Mouse (Mus musculus): Measurements from ENCODE around the gene Cdipt. TPM values are rescaled to one million over a fixed set of nuclear protein-coding genes. Genes with fewer than 3 reads are reported as not detected.

The Cdipt gene
- total RNA-seq, 2 experiments from 2014 or later, result 182 to 199 TPM

DNA sequence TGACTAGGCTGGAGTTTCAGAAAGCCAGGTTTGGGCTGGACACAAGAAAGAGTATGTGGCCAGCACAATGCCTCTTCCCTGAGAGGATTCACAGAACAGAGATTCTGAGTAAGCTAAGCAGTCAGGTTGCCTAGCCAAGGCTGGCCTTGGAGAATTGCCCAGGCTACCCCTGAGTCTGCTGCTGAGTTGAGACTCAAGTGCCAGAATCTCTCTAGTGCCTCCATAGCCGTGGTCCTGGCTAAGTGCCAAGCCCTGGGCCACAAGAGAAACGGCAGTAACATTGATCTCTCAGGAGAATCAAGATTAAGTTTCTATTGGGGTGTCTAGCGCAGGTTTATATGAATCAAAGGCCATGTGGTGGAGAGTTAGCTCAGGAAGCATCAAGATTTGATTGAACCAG, 10.1 kb upstream of the Cdipt start:
- DNase-seq (ENCODE audit: low spot score in 2 of 2), result no peak
- intact Hi-C loops (cut with DNase I), result no loop called here

DNA sequence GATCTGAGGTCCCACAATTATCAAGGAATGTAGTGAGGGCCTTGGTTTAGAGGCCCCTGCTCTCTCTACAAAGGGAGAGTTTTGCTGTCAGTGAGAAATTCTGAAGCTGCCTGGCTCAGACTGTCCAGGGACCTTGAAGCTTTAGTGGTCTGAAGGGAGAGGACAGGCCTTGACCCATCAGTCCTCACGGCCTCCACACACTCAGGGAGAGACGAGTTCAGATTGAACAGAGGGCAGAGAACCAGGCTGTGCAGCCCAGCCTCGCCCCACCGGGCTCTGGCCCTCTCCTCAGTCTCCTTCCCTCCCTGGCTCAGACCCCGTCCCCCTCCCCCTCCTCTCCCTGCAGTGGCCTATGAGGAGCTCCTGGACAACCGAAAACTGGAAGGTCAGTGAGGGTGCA, 8.4 kb upstream of the Cdipt start:
- DNase-seq (ENCODE audit: low spot score in 2 of 2), result no peak
- intact Hi-C loops (cut with DNase I), result no loop called here

DNA sequence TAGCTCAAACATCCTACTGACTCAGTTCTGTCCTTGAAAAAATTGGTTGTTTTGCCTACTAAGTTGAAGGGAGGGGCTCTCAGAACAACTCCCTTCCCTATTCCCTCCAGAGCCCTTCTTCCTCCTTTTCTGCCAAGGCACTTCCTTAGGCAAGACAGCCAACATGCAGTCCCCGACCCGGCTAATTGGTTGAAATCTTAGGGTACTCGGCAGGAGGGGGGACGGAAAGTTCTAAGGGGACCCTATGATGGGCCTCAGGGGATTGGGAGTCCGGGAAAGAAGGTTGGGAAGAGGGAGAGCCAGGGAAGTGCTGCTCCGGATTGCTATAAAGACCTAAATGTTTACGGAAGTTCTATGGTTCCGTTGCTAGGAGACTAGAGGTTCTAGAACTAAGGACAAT, 221 bp upstream of the Cdipt start:
- intact Hi-C loops (cut with DNase I), result loop anchor here (2.0 to 5.0 kb wide), 2 partner anchors 25 to 127 kb away; partner anchors contain the start of gene Sez6l2
- DNase-seq (ENCODE audit: low spot score in 2 of 2), result no peak

DNA sequence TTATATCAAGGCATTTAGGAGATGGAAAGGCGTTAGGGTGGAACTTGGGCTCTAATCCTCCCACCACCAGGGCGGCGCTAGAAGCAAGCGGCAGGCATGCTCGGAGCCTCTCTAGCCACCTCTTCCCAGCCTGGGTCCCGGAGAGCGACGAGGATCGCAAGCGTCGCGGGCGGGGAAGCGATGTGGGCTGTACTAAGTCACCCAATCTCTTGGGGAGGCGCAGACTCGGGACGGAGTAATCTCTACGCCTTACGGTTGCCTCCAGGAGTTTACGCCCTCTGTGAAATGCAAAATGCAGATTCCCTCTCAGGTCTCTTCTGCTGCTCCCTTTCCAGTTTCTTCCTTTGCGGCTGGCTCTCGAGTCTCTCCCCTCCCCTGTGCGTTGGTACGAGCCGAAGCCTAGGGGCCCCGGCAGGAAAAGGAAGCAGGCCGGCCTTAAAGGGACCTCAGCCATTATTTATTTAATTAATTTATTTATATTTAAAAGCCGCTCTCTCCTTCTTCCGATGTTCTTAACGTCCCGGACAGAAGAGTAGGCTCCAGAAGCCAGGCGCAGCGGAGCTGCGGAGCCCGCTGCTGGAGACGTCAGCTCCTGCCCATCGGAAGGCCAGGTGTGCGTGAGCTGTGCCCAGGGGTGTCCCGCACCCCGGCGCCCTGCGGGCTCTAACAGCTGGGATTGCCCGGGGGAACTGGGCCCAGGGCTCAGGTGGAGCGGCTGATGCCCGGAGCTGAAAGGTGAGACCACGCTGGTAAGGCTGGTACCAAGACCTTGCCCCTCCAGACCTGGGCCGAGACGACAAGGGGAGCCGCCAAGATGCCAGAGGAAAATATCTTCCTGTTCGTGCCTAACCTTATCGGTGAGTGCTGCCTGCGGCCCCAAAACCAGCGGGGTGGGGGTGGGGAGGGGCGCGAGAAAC, 494 bp downstream of the Cdipt start, which contains the start of gene Cdiptos:
TSS of gene Cdiptos (minus strand) at position 149 of the 917 bp plus-strand sequence.
- DNase-seq (ENCODE audit: low spot score in 2 of 2), result peak; percentile 94 to 95
- intact Hi-C loops (cut with DNase I), result loop anchor here (2.0 to 5.0 kb wide), 3 partner anchors 25 to 126 kb away; partner anchors contain the start of genes Pagr1a, Pagr1b and Sez6l2

DNA sequence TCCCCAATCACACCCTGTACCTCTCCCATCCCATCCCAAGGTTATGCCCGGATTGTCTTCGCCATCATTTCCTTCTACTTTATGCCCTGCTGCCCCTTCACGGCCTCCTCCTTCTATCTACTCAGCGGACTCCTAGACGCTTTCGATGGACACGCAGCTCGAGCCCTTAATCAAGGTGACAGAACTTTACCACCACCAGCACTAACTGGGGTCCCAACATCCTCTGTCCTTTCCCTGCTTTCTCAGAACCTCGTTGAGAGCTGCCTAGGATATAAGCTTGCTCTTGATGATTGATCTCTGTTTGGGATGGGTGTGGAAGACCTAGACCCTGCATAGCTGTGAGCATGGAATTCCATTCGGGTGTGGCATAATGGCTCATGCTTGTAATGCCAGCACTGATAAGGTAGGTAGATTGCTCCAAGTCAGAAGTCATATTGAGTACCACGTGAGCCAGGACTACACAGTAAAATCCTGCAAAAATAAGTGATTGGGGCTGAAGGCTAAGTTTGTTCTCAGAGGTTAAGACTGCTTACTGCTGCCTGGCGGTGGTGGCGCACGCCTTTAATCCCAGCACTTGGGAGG, 1.3 kb downstream of the Cdipt start:
- intact Hi-C loops (cut with DNase I), result loop anchor here (2.0 to 5.0 kb wide), 2 partner anchors 40 to 125 kb away; partner anchors contain the start of genes Pagr1a and Pagr1b
- no peak for DNase-seq (ENCODE audit: low spot score in 2 of 2)

DNA sequence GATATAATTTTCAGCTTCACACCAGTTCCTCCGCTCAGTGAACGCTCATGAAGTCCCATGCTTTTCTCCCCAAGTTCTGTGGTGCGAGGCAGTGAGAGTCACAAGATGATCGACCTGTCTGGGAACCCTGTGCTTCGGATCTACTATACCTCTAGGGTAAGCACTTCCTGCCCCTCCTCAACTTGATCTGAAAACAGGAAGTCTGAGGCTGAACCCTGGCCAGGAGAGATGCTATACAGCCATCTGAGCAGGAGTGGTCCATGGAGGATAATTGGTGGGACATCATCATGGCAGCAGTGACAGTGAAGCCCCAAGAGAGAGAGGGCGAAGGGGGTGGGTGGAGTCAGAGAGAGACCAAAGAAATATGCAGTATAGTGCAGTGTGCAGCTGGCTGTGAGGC, 3.1 kb downstream of the Cdipt start:
- intact Hi-C loops (cut with DNase I), result loop anchor here (5.0 kb wide), 1 partner anchor 123 kb away; no protein-coding TSS in a partner anchor
- no peak for DNase-seq (ENCODE audit: low spot score in 2 of 2)

DNA sequence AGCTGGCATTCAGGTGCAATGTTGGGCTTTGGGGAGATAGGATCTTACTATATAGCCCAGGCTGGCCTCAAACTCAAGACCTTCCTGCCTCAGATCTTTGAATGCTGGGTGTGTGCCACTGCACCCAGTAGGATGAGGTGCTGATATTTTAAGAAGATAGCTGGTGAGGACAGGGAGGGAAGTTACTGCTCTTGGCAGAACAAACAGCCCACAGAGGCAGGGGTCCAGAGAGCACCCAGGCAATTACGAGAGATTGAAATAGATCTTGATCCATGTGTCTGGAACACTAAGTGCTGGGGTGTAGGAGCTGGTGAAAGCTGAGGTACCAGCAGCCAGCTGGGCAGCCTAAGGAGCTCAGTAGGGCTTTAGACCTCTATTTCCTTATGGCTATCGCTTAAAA, 5.9 kb downstream of the Cdipt start:
- intact Hi-C loops (cut with DNase I), result no loop called here
- no peak for DNase-seq (ENCODE audit: low spot score in 2 of 2)

DNA sequence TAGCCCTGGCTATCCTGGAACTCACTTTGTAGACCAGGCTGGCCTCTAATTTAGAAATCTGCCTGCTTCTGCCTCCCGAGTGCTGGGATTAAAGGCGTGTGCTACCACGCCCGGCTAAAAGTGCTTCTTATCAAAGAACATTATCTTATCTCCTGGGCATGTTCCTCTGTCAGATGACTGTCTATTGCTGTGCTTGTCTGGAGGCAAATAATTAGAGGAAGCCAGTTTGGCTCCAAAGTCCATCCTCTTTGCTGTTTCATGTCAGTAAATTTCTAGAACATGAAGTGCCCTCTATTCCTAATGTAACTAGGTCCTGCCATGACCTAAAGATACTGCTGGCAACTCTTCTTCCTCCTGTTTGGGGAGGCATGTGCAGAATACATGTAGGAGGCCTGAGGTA, 6.3 kb downstream of the Cdipt start:
- no peak for DNase-seq (ENCODE audit: low spot score in 2 of 2)
- intact Hi-C loops (cut with DNase I), result no loop called here

DNA sequence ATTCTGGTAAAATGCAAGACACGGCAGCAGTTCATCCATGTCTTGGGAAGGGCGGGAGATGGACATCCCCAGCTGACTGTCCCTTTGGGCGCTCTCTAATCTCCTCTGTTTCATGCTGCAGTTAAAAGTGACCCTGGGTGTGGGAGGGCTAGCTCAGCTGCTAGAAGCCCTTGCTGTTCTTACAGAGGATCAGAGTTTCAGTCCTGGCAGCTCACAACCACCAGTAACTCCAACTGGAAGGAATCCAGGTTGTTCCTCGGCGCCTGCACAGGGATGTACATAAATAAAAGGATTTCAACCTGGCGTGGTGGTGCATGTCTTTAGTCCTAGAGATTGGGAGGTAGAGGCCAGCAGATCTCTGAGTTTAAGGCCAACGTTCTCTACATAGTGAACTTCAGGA, 7.4 kb downstream of the Cdipt start:
- intact Hi-C loops (cut with DNase I), result no loop called here
- DNase-seq (ENCODE audit: low spot score in 2 of 2), result no peak

DNA sequence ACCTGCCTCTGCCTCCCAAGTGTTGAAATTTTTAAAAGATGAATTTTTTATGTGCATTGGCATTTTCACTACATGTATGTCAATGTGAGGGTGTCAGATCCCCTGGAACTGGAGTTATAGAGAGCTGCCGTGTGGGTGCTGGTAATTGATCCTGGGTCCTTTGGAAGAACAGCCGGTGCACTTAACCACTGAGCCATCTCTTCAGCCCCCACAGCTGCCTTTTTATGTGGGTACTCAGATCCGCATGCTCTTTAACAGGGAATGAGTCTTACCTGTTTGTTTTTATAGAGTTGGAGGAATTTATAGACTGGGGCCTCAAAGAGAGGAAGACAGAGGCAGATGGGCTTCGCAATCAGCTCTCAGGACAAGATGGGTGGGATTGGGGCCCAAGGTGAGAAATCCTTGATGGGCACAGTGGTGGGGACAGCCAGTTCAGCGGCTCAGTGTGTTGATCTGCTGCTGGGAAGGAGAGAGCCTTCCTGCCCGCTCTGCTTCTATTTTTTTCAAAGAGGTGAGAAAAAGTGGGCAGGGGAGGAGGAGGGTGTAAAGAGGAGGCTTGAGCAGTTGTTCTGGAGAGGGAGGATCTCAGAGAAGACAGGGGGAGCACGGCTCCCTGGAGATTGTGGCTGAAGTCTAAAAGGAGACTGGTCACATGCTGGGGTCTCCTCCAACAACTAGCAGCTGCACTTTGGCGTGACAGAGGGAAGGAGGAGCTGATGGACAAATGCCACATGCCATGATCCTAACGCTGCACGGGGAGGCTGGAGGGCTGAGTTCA, 9.1 kb downstream of the Cdipt start:
- peak; percentile 53 to 72 for DNase-seq (ENCODE audit: low spot score in 2 of 2)
- intact Hi-C loops (cut with DNase I), result loop anchor here (2.0 kb wide), 1 partner anchor 24 kb away; no protein-coding TSS in a partner anchor

DNA sequence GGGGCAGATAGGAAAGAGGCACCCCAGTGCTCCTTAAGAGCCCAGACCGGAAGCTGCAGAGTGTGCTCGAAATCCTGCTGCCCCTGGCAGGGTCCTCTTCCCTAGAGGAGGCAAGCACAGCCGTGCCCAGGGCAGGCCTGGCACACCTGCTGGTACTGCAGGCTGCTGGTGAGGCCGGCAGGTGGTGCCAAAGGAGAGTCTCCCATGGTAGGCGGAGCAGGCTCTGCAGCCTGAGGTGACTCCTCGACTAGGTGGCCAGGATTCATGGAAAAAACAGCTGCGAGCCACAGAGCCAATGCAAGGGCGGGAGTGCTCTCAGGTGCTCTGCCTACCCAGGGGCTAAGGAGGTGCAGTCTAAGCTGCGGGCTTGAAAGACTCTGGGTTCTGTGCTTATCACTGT, 10.6 kb downstream of the Cdipt start:
- DNase-seq (ENCODE audit: low spot score in 2 of 2), result peak; percentile 47 to 54
- intact Hi-C loops (cut with DNase I), result no loop called here

DNA sequence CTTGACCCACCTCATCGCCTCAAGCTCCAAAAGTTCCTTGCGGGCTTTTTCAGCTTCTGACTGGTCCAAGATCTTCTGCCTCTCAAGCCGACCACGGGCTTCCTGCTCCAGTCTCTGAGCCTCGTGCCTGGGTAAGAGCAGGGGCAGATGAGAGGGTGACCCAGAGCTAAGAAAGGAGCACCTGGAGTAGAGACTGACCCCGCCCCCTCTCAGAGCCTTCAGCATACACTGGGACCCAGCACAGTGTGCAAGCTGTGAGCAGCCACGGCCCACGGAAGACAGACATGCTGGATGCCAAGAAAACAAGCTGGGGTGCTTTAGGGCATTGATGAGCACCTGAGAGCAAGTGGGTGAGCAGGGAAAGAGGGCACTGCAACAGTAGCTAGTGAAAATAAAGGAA, 13.1 kb downstream of the Cdipt start:
- intact Hi-C loops (cut with DNase I), result no loop called here
- no peak for DNase-seq (ENCODE audit: low spot score in 2 of 2)

DNA sequence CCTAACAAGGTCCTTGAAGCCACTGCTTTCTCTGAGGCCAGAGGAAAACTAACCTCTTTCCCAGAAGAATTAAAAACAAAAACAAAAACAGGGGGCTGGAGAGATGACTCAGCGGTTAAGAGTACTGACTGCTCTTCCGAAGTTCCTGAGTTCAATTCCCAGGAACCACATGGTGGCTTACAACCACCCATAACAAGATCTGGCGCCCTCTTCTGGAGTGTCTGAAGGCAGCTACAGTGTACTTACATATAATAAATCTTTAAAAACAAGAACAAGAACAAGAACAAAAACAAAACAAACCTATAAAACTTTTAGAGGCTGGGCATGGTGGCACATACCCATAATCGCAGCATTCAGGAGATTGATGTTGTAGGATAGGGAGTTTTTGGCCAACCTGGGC, 20.7 kb downstream of the Cdipt start:
- DNase-seq (ENCODE audit: low spot score in 2 of 2), result no peak
- intact Hi-C loops (cut with DNase I), result no loop called here

DNA sequence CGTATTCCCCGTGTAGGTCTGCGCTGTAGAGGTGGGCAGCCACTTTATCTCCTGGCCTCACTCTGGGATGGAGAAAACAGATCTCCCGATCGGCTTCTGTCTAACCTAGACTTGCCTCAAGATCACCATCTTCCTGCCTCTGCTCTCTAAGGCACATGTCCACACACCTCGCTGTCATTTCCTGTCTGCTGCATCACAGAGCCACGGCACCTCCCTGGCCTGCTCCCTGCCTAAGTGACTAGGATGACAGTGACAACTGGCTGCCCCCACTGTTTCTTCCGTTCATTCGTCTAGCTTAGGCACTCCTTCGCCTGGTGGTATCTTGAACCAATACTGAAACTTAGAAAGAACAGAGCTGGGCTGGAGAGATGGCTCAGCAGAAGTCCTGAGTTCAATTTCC, 23.9 kb downstream of the Cdipt start:
- intact Hi-C loops (cut with DNase I), result no loop called here
- DNase-seq (ENCODE audit: low spot score in 2 of 2), result no peak

DNA sequence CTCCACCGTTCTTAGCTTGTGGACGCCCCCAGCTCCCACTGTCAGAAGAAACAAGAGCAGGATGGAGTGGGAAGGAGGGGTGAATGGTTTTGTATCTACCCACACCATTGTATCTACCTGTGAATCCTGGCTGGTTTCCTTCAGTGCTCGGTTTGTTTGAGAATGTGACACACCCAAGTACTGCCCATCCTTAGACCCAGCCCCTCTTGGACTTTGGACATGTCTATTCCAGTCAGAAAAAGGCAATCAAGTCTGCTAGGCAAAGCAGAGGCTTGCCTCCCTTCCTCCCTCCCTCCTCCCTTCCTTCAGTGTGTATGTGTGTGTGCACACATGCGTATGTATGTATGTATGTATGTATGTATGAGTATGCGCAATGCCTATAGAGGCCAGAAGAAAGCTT, 27.9 kb downstream of the Cdipt start:
- no peak for DNase-seq (ENCODE audit: low spot score in 2 of 2)
- intact Hi-C loops (cut with DNase I), result no loop called here

DNA sequence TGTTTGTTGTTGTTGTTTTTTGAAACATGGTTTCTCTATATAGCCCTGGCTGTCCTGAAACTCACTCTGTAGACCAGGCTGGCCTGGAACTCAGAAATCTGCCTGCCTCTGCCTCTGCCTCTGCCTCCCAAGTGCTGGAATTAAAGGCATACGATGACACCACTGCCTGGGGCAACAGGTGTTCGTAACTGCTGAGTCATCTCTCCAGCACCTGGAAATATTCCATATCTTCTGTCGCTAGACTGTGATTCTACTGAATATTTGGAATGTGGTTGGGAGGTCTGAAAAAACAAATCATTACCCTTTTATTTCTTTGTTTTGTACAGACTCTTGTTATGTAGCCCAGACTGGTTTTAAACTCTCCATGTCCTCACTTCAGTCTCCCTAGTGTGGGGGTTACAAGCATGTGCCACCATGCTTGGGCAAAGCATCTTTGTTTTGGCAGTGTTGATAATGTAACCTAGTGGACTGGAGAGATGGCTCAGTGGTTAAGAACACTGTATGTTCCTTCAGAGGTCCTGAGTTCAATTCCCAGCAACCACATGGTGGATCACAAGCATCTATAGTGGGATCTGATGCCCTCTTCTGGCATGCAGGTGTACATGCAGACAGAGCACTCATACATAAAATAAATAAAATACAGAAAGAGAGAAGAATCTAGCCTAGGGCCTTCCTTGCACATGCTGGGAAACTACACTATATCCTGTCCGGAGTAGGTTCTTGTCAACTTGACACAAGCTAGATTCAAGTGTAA, 28.6 kb downstream of the Cdipt start:
- DNase-seq (ENCODE audit: low spot score in 2 of 2), result no peak
- intact Hi-C loops (cut with DNase I), result no loop called here

DNA sequence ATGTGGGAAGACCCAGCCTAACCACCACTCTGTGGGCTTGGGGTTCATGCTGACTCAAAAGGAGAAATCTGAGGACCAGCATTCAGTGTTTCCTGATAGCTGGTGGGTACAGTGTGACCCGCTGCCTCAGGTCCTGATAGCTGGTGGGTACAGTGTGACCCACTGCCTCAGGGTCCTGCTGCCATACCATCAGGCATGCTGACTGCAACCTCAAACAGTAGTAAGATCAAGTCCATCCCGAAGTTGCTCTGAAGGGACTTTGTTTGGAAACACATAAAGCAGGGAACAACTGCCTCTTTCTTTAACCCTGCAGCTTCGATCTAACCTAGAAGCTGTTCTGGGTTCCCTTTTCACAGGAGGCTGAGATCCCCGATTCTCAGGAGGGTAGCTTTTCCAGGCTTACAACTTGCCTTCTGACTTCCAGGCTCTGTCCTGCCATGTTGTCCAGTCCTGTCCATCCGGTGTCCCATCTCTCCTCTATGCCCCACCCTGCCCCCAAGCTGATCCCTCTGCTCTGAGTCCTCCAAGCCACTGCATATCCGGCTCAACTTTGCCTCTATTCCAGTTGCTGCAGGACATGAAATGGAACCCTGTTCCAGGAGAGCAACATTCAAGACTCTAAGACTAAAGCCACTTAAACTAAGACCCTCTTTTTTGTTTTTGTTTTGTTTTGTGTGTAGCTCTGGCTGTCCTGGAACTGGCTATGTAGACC, 31.8 kb downstream of the Cdipt start:
- DNase-seq (ENCODE audit: low spot score in 2 of 2), result no peak
- intact Hi-C loops (cut with DNase I), result loop anchor here (2.0 kb wide), 1 partner anchor 23 kb away; no protein-coding TSS in a partner anchor

DNA sequence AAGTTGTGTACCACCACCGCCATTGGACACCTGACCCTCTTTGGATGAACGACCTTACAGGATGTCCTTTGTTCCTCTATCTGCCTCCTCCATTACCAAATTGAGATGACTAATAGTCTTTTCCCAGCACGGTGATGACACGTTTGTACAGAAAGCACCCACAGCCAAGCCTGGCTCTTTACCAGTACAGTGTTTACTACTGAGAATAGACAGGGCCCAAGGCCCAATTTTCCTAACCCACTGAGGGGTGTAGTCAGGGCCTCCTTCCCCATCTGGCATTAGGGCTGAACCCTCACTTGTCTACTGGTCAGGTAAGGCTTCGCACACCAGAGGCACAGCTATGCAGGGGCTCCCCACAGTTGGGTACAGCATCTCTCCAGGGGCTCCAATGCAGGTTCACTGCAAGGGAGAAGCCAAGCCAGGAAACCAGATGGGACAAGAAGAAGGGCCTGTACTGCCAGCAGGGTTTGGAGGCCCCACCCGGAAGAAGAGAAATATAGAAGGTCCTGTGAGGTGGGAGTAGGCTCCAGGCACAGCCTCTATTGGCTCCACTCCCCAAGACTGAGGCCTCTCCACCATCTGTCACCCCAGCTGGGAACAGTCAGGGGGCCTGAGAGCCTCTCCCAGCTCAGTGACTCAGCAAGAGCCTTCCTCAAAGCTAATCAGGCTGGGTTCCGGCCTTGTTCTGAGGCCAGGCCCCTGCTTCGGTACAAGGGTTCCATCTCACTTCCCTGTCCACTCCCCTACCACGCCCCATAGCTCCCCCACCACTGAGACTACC, 32.7 kb downstream of the Cdipt start:
- intact Hi-C loops (cut with DNase I), result loop anchor here (2.0 kb wide), 1 partner anchor 24 kb away; no protein-coding TSS in a partner anchor

More for the DNA sequence above, 32.7 kb downstream of the Cdipt start:
- DNase-seq (ENCODE audit: low spot score in 2 of 2), result peak; percentile 80 to 87
